Mouse (Mus musculus): ENCODE measurements around the gene Tagap1.
"Not testable (repeated sequence)": the region's sequence is repeated elsewhere in the genome, so short reads cannot be mapped to it uniquely, and the experiment has no call there.

The Tagap1 gene

GRCm38 (mm10) chr17:6960776-6961175 is at the start of gene Tagap1:
Gene Tagap1 (minus strand): TSS chr17:6961156.
- in situ Hi-C loops (cut with MboI; ENCODE audit: low pct_unique_long_range_greater_than_20kb in 1 of 2, low sequenced_read_pairs in 2 of 2, unreplicated experiment in 1 of 2) = not testable (repeated sequence)

- in situ Hi-C loops (cut with MboI; ENCODE audit: low pct_unique_long_range_greater_than_20kb in 1 of 2, low sequenced_read_pairs in 2 of 2, unreplicated experiment in 1 of 2) = loop anchor here in 1 of 2 experiments (10.0 kb wide), 1 partner anchor 1115 kb away; no protein-coding TSS in a partner anchor
Measured at GRCm38 (mm10) chr17:7009901-7010300, 48.9 kb upstream of the Tagap1 start.

GRCm38 (mm10) chr17:7009440-7009839 is 48.5 kb upstream of the Tagap1 start:
- in situ Hi-C loops (cut with MboI; ENCODE audit: low pct_unique_long_range_greater_than_20kb in 1 of 2, low sequenced_read_pairs in 2 of 2, unreplicated experiment in 1 of 2) = loop anchor here in 1 of 2 experiments (10.0 kb wide), 1 partner anchor 1115 kb away; no protein-coding TSS in a partner anchor

GRCm38 (mm10) chr17:7008885-7009284 is 47.9 kb upstream of the Tagap1 start:
- in situ Hi-C loops (cut with MboI; ENCODE audit: low pct_unique_long_range_greater_than_20kb in 1 of 2, low sequenced_read_pairs in 2 of 2, unreplicated experiment in 1 of 2) = loop anchor here in 1 of 2 experiments (10.0 kb wide), 1 partner anchor 1116 kb away; no protein-coding TSS in a partner anchor

GRCm38 (mm10) chr17:7005646-7006045 is 44.7 kb upstream of the Tagap1 start:
- in situ Hi-C loops (cut with MboI; ENCODE audit: low pct_unique_long_range_greater_than_20kb in 1 of 2, low sequenced_read_pairs in 2 of 2, unreplicated experiment in 1 of 2) = loop anchor here in 1 of 2 experiments (10.0 kb wide), 1 partner anchor 1119 kb away; no protein-coding TSS in a partner anchor

GRCm38 (mm10) chr17:7003392-7003791 is 42.4 kb upstream of the Tagap1 start:
- in situ Hi-C loops (cut with MboI; ENCODE audit: low pct_unique_long_range_greater_than_20kb in 1 of 2, low sequenced_read_pairs in 2 of 2, unreplicated experiment in 1 of 2) = loop anchor here in 1 of 2 experiments (10.0 kb wide), 1 partner anchor 1121 kb away; no protein-coding TSS in a partner anchor

GRCm38 (mm10) chr17:7001790-7002585 is 41.0 kb upstream of the Tagap1 start:
- in situ Hi-C loops (cut with MboI; ENCODE audit: low pct_unique_long_range_greater_than_20kb in 1 of 2, low sequenced_read_pairs in 2 of 2, unreplicated experiment in 1 of 2) = loop anchor here in 1 of 2 experiments (10.0 kb wide), 1 partner anchor 1123 kb away; no protein-coding TSS in a partner anchor

- in situ Hi-C loops (cut with MboI; ENCODE audit: low pct_unique_long_range_greater_than_20kb in 1 of 2, low sequenced_read_pairs in 2 of 2, unreplicated experiment in 1 of 2) = not testable (repeated sequence)
Measured at GRCm38 (mm10) chr17:6997778-6998490, 37.0 kb upstream of the Tagap1 start.

GRCm38 (mm10) chr17:6996826-6997225 is 35.9 kb upstream of the Tagap1 start:
- in situ Hi-C loops (cut with MboI; ENCODE audit: low pct_unique_long_range_greater_than_20kb in 1 of 2, low sequenced_read_pairs in 2 of 2, unreplicated experiment in 1 of 2) = not testable (repeated sequence)

GRCm38 (mm10) chr17:6995504-6995903 is 34.5 kb upstream of the Tagap1 start:
- in situ Hi-C loops (cut with MboI; ENCODE audit: low pct_unique_long_range_greater_than_20kb in 1 of 2, low sequenced_read_pairs in 2 of 2, unreplicated experiment in 1 of 2) = not testable (repeated sequence)

GRCm38 (mm10) chr17:6986118-6986517 is 25.2 kb upstream of the Tagap1 start:
- in situ Hi-C loops (cut with MboI; ENCODE audit: low pct_unique_long_range_greater_than_20kb in 1 of 2, low sequenced_read_pairs in 2 of 2, unreplicated experiment in 1 of 2) = not testable (repeated sequence)

GRCm38 (mm10) chr17:6980144-6980543 is 19.2 kb upstream of the Tagap1 start:
- in situ Hi-C loops (cut with MboI; ENCODE audit: low pct_unique_long_range_greater_than_20kb in 1 of 2, low sequenced_read_pairs in 2 of 2, unreplicated experiment in 1 of 2) = not testable (repeated sequence)

- in situ Hi-C loops (cut with MboI; ENCODE audit: low pct_unique_long_range_greater_than_20kb in 1 of 2, low sequenced_read_pairs in 2 of 2, unreplicated experiment in 1 of 2) = not testable (repeated sequence)
Measured at GRCm38 (mm10) chr17:6979380-6979779, 18.4 kb upstream of the Tagap1 start.

GRCm38 (mm10) chr17:6978287-6979248 is 17.6 kb upstream of the Tagap1 start, which contains the start of gene Gm49721:
Gene Gm49721 (plus strand): TSS chr17:6978904.
- in situ Hi-C loops (cut with MboI; ENCODE audit: low pct_unique_long_range_greater_than_20kb in 1 of 2, low sequenced_read_pairs in 2 of 2, unreplicated experiment in 1 of 2) = not testable (repeated sequence)

GRCm38 (mm10) chr17:6974985-6975384 is 14.0 kb upstream of the Tagap1 start:
- in situ Hi-C loops (cut with MboI; ENCODE audit: low pct_unique_long_range_greater_than_20kb in 1 of 2, low sequenced_read_pairs in 2 of 2, unreplicated experiment in 1 of 2) = not testable (repeated sequence)

- in situ Hi-C loops (cut with MboI; ENCODE audit: low pct_unique_long_range_greater_than_20kb in 1 of 2, low sequenced_read_pairs in 2 of 2, unreplicated experiment in 1 of 2) = not testable (repeated sequence)
Measured at GRCm38 (mm10) chr17:6972836-6973396, 12.0 kb upstream of the Tagap1 start.

- in situ Hi-C loops (cut with MboI; ENCODE audit: low pct_unique_long_range_greater_than_20kb in 1 of 2, low sequenced_read_pairs in 2 of 2, unreplicated experiment in 1 of 2) = not testable (repeated sequence)
Measured at GRCm38 (mm10) chr17:6971238-6971637, 10.3 kb upstream of the Tagap1 start.

- in situ Hi-C loops (cut with MboI; ENCODE audit: low pct_unique_long_range_greater_than_20kb in 1 of 2, low sequenced_read_pairs in 2 of 2, unreplicated experiment in 1 of 2) = not testable (repeated sequence)
Measured at GRCm38 (mm10) chr17:6970334-6970733, 9.4 kb upstream of the Tagap1 start, which contains the start of gene Rnaset2b. Gene Rnaset2b (plus strand): TSS chr17:6970634.

Data from mouse embryonic stem cell (cell line).